ENCODE assay signal across 14 mouse cellular contexts in the genomic region with DNA sequence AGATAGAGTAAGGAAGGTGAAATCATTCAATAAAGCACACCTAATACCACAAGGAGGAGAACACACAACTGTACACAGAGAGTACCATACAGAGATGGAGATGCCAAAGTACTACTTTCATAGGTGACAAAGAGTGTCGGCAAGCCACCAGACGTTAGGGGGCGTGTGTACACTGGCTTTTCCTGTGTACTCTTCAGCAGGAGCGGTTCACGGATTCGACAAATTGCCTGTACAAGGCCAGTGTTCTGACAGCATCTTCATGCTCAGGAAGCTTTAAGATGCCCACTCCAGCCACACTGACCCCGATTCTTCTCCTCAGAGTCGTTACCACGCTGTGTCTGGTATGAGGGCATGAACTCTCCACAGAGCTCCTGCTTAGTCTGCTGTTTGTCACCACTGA.
DNase-seq lines count a peak whose midpoint lies in the region; ATAC-seq and TF ChIP-seq lines count a peak whose summit lies in the region.
"Had no signal": no experiment of that assay in that cellular context is flagged by ENCODE, and none has a peak within 500 bp of the region (broad histone marks: within the 10 kb centered on the region; RNA-seq: fewer than 3 reads in every experiment).

No protein-coding gene starts in this region.

- H3K4me1 ChIP-seq in kidney, postnatal 0 days (replicated peaks; ENCODE audit: insufficient read depth, low read length) = peaks cover 6% of the 10 kb centered on the region; the same call in 1 of the 2 replicates
- H3K4me1 ChIP-seq: heart, embryonic 10.5 days; liver, embryonic 15.5 days; stomach, embryonic 15.5 days had no signal

- no peaks in the 10 kb centered on the region for H3K27me3 ChIP-seq in kidney, postnatal 0 days (ENCODE audit: insufficient read depth, low read length)
- H3K27me3 ChIP-seq: liver, embryonic 15.5 days; stomach, embryonic 15.5 days had no signal

- ATAC-seq in kidney, postnatal 0 days (replicated peaks; ENCODE audit: low FRiP score, low read depth) = no peak

- H3K4me2 ChIP-seq in kidney, postnatal 0 days (ENCODE audit: low read length) = no peak overlapping the region
- H3K4me2 ChIP-seq: liver, embryonic 15.5 days; stomach, embryonic 15.5 days had no signal

- no peak overlapping the region for H3K27ac ChIP-seq in kidney, postnatal 0 days
- H3K27ac ChIP-seq: heart, embryonic 10.5 days; liver, embryonic 15.5 days; stomach, embryonic 15.5 days had no signal

- no peaks in the 10 kb centered on the region for H3K36me3 ChIP-seq in kidney, postnatal 0 days (ENCODE audit: insufficient read depth, low read length)
- H3K36me3 ChIP-seq: heart, embryonic 10.5 days; liver, embryonic 15.5 days; stomach, embryonic 15.5 days had no signal

- TF ChIP-seq CTCF in kidney, postnatal 0 days (IDR thresholded peaks at IDR 0.05; ENCODE audit: low read depth) = peak; percentile 20; the same call in 1 of the 2 replicates

- 78% methylated on average over 9 of the region's 9 CpGs for WGBS in kidney, postnatal 0 days

- H3K9ac ChIP-seq in kidney, postnatal 0 days (ENCODE audit: low read depth, low read length) = no peak overlapping the region
- H3K9ac ChIP-seq: liver, embryonic 15.5 days; stomach, embryonic 15.5 days had no signal

- no peak overlapping the region for H3K4me3 ChIP-seq in kidney, postnatal 0 days (replicated peaks; ENCODE audit: low read depth, low read length)
- H3K4me3 ChIP-seq: heart, embryonic 10.5 days; liver, embryonic 15.5 days; stomach, embryonic 15.5 days had no signal

- DNase-seq in cerebellum, adult 11-12 months = peak; percentile 14
- DNase-seq in cerebellum, adult 8-10 months = no peak
- DNase-seq in kidney, postnatal 0 days (ENCODE audit: low spot score) = peak; percentile 9
- DNase-seq in kidney, postnatal 14 days = no peak
- DNase-seq in ES-CJ7 (ENCODE audit: low read depth, low spot score) = peak; percentile 24
- DNase-seq in cerebellum, postnatal 36 days = peak; percentile 15 to 25
- no peak for DNase-seq in ovary, adult 18-20 months (ENCODE audit: low spot score)
- DNase-seq in ovary, postnatal 14 days (ENCODE audit: low spot score) = no peak
- DNase-seq: adrenal gland, adult 8-10 months; heart, postnatal 4 days; thymus, postnatal 14 days had no signal

- no peaks in the 10 kb centered on the region for H3K9me3 ChIP-seq in kidney, postnatal 0 days (replicated peaks; ENCODE audit: low read length)
- H3K9me3 ChIP-seq: heart, embryonic 10.5 days; liver, embryonic 15.5 days; stomach, embryonic 15.5 days had no signal

Comparison
In these comparisons a context has a peak if more than half of its experiments do, and no peak if none do; other contexts are left out.
1. DNase-seq: peak in cerebellum, adult 11-12 months (single experiment), kidney, postnatal 0 days (single experiment), ES-CJ7 (single experiment) and cerebellum, postnatal 36 days (2 of 2); none in cerebellum, adult 8-10 months (single experiment), kidney, postnatal 14 days (single experiment), ovary, adult 18-20 months (single experiment) and ovary, postnatal 14 days (single experiment).